In the genomic region with DNA sequence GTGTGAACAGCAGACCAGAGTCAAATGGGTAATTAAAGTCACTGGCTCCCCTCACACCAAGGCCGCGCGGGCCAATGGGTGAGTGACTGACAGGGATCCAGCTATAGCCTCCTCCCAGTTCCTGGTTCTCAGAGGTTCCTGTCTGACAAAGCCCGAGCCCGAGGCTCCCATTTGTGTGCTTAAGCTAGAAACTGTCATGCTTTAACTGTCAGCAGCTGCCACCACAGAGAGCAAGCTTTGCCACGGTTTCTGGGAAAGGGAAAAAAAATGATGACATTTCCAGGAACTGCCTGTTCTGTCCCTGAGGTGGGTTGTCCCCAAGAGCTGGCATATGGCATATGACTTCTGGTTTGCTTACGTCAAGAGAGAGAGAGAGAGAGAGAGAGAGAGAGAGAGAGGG, we compare ENCODE assay signal across 16 mouse cellular contexts.
DNase-seq lines count a peak whose midpoint lies in the region; ATAC-seq lines count a peak whose summit lies in the region.
"Had no signal": no experiment of that assay in that cellular context is flagged by ENCODE, and none has a peak within 500 bp of the region (broad histone marks: within the 10 kb centered on the region; RNA-seq: fewer than 3 reads in every experiment).

No protein-coding gene starts in this region.

- H3K27me3 ChIP-seq in forebrain, embryonic 15.5 days = no peaks in the 10 kb centered on the region
- H3K27me3 ChIP-seq in forebrain, embryonic 10.5 days (ENCODE audit: poor library complexity, severe bottlenecking) = no peaks in the 10 kb centered on the region
- no peaks in the 10 kb centered on the region for H3K27me3 ChIP-seq in neural tube, embryonic 12.5 days (replicated peaks)
- H3K27me3 ChIP-seq in forebrain, embryonic 16.5 days (replicated peaks; ENCODE audit: control insufficient read depth, insufficient read depth, low read length) = no peaks in the 10 kb centered on the region
- H3K27me3 ChIP-seq: embryonic facial prominence, embryonic 12.5 days; heart, embryonic 15.5 days; limb, embryonic 13.5 days; stomach, embryonic 15.5 days had no signal

- no peak for DNase-seq in forebrain, embryonic 10.5 days (ENCODE audit: extremely low spot score, low spot score)
- no peak for DNase-seq in neural tube, embryonic 10.5 days (ENCODE audit: extremely low spot score, low spot score)
- DNase-seq in layer of hippocampus, postnatal 14 days (ENCODE audit: low spot score in 2 of 2) = peak; percentile 42 to 72
- DNase-seq in skeletal muscle tissue, adult 2 months (ENCODE audit: low read depth, low spot score) = peak; percentile 4
- no peak for DNase-seq in ovary, postnatal 10 days (ENCODE audit: low spot score)
- DNase-seq: cerebellum, adult 11-12 months; kidney, postnatal 25 days; liver, postnatal 0 days; thymus, postnatal 25 days had no signal

- no peak overlapping the region for H3K9ac ChIP-seq in forebrain, embryonic 15.5 days (replicated peaks)
- H3K9ac ChIP-seq in neural tube, embryonic 12.5 days = no peak overlapping the region
- no peak overlapping the region for H3K9ac ChIP-seq in forebrain, embryonic 16.5 days (replicated peaks; ENCODE audit: low read depth, low read length)
- H3K9ac ChIP-seq: embryonic facial prominence, embryonic 12.5 days; heart, embryonic 15.5 days; limb, embryonic 13.5 days; liver, postnatal 0 days; stomach, embryonic 15.5 days had no signal

- no peaks in the 10 kb centered on the region for H3K36me3 ChIP-seq in forebrain, embryonic 15.5 days
- no peaks in the 10 kb centered on the region for H3K36me3 ChIP-seq in forebrain, embryonic 10.5 days (replicated peaks)
- H3K36me3 ChIP-seq in neural tube, embryonic 12.5 days = no peaks in the 10 kb centered on the region
- H3K36me3 ChIP-seq in forebrain, embryonic 16.5 days (ENCODE audit: control insufficient read depth, insufficient read depth) = no peaks in the 10 kb centered on the region
- H3K36me3 ChIP-seq: embryonic facial prominence, embryonic 12.5 days; heart, embryonic 15.5 days; limb, embryonic 13.5 days; stomach, embryonic 15.5 days had no signal

- H3K27ac ChIP-seq in forebrain, embryonic 15.5 days (replicated peaks) = peak overlapping the region; percentile 5; the same call in 1 of the 2 replicates
- H3K27ac ChIP-seq in forebrain, embryonic 10.5 days = no peak overlapping the region
- no peak overlapping the region for H3K27ac ChIP-seq in neural tube, embryonic 12.5 days
- H3K27ac ChIP-seq in forebrain, embryonic 16.5 days (ENCODE audit: low read length) = no peak overlapping the region
- H3K27ac ChIP-seq: embryonic facial prominence, embryonic 12.5 days; heart, embryonic 15.5 days; limb, embryonic 13.5 days; stomach, embryonic 15.5 days had no signal

- H3K9me3 ChIP-seq in forebrain, embryonic 15.5 days = no peaks in the 10 kb centered on the region
- H3K9me3 ChIP-seq in forebrain, embryonic 10.5 days = no peaks in the 10 kb centered on the region
- no peaks in the 10 kb centered on the region for H3K9me3 ChIP-seq in neural tube, embryonic 12.5 days
- no peaks in the 10 kb centered on the region for H3K9me3 ChIP-seq in forebrain, embryonic 16.5 days (ENCODE audit: control insufficient read depth, low read length)
- H3K9me3 ChIP-seq: embryonic facial prominence, embryonic 12.5 days; heart, embryonic 15.5 days; limb, embryonic 13.5 days; stomach, embryonic 15.5 days had no signal

- 45% methylated on average over 7 of the region's 7 CpGs for WGBS in forebrain, embryonic 15.5 days
- 64% methylated on average over 7 of the region's 7 CpGs for WGBS in forebrain, embryonic 10.5 days
- WGBS in neural tube, embryonic 12.5 days = 39% methylated on average over 7 of the region's 7 CpGs
- 40% methylated on average over 7 of the region's 7 CpGs for WGBS in forebrain, embryonic 16.5 days

- no peaks in the 10 kb centered on the region for H3K4me1 ChIP-seq in forebrain, embryonic 15.5 days
- H3K4me1 ChIP-seq in forebrain, embryonic 10.5 days = no peaks in the 10 kb centered on the region
- H3K4me1 ChIP-seq in neural tube, embryonic 12.5 days = no peaks in the 10 kb centered on the region
- H3K4me1 ChIP-seq in forebrain, embryonic 16.5 days (replicated peaks; ENCODE audit: control insufficient read depth, insufficient read depth, low read length) = no peaks in the 10 kb centered on the region
- H3K4me1 ChIP-seq: embryonic facial prominence, embryonic 12.5 days; heart, embryonic 15.5 days; limb, embryonic 13.5 days; stomach, embryonic 15.5 days had no signal

- H3K4me2 ChIP-seq in forebrain, embryonic 15.5 days (replicated peaks) = no peak overlapping the region
- H3K4me2 ChIP-seq in neural tube, embryonic 12.5 days (replicated peaks) = no peak overlapping the region
- no peak overlapping the region for H3K4me2 ChIP-seq in forebrain, embryonic 16.5 days (ENCODE audit: low read length)
- H3K4me2 ChIP-seq: embryonic facial prominence, embryonic 12.5 days; heart, embryonic 15.5 days; limb, embryonic 13.5 days; stomach, embryonic 15.5 days had no signal

- no peak overlapping the region for H3K4me3 ChIP-seq in forebrain, embryonic 15.5 days
- H3K4me3 ChIP-seq in forebrain, embryonic 10.5 days = no peak overlapping the region
- H3K4me3 ChIP-seq in neural tube, embryonic 12.5 days = no peak overlapping the region
- H3K4me3 ChIP-seq in forebrain, embryonic 16.5 days (replicated peaks; ENCODE audit: low read length) = no peak overlapping the region
- H3K4me3 ChIP-seq: embryonic facial prominence, embryonic 12.5 days; heart, embryonic 15.5 days; limb, embryonic 13.5 days; stomach, embryonic 15.5 days had no signal

- ATAC-seq in forebrain, embryonic 15.5 days (replicated peaks) = no peak
- ATAC-seq in neural tube, embryonic 12.5 days (ENCODE audit: low FRiP score, low read depth) = 0 out of 2 replicates have a peak, but pooled peaks have one; percentile 25
- ATAC-seq in forebrain, embryonic 16.5 days = no peak; the same call in 1 of the 2 replicates
- ATAC-seq: liver, postnatal 0 days had no signal

Comparison
In these comparisons a context has a peak if more than half of its experiments do, and no peak if none do; other contexts are left out.
1. DNase-seq: peak in layer of hippocampus, postnatal 14 days (2 of 2) and skeletal muscle tissue, adult 2 months (single experiment); none in forebrain, embryonic 10.5 days (single experiment), neural tube, embryonic 10.5 days (single experiment) and ovary, postnatal 10 days (single experiment).